Mouse (Mus musculus) midbrain, postnatal 0 days (tissue): ENCODE measurements around the gene Syt1. TPM values are rescaled to one million over a fixed set of nuclear protein-coding genes. Genes with fewer than 3 reads are reported as not detected.

Experiments used
- ATAC-seq: fragments of 200-750 bp; cut with Nextera tagmentation; 2 replicates; pipeline ENCODE4 v1.8.0; 2017; ENCODE audit warnings: moderate number of reproducible peaks, mild to moderate bottlenecking, moderate TSS enrichment, moderate library complexity; ENCODE audit not compliant: low FRiP score
- DNase-seq: peaks from one replicate; pipeline ENCODE4 v3.0.0-alpha.2; 2015; ENCODE audit warnings: low spot score
- H3K27ac ChIP-seq: fragments of 300-500 bp; sonication (generic); 2 replicates; pipeline ENCODE4 v1.5.1; 2014; ENCODE audit warnings: low read depth, mild to moderate bottlenecking, low read length, mixed read lengths
- H3K27me3 ChIP-seq: fragments of 300-500 bp; sonication (generic); 2 replicates; pipeline ENCODE4 v1.6.1; 2014; ENCODE audit warnings: low read length, control low read depth, mixed read lengths; ENCODE audit not compliant: insufficient read depth
- H3K36me3 ChIP-seq: fragments of 300-500 bp; sonication (generic); 2 replicates; pipeline ENCODE4 v1.6.1; 2014; ENCODE audit warnings: low read length, control low read depth, mixed read lengths; ENCODE audit not compliant: insufficient read depth
- H3K4me1 ChIP-seq: fragments of 300-500 bp; sonication (generic); 2 replicates; pipeline ENCODE4 v1.6.1; 2014; ENCODE audit warnings: mild to moderate bottlenecking, control low read depth, antibody characterized with exemption, low read length, mixed read lengths; ENCODE audit not compliant: insufficient read depth
- H3K4me2 ChIP-seq: fragments of 300-500 bp; sonication (generic); 2 replicates; pipeline ENCODE4 v1.6.1; 2014; ENCODE audit warnings: low read depth, mild to moderate bottlenecking, low read length, mixed read lengths; ENCODE audit not compliant: poor library complexity, severe bottlenecking
- H3K4me3 ChIP-seq: fragments of 300-500 bp; sonication (generic); 2 replicates; pipeline ENCODE4 v1.5.1; 2014; ENCODE audit warnings: low read depth, mild to moderate bottlenecking, low read length, moderate library complexity
- H3K9ac ChIP-seq: fragments of 300-500 bp; sonication (generic); replicated peaks from 2 replicates; pipeline ENCODE4 v1.6.1; 2014; ENCODE audit warnings: mild to moderate bottlenecking, low read length, moderate library complexity, mixed read lengths; ENCODE audit not compliant: poor library complexity, severe bottlenecking
- H3K9me3 ChIP-seq: fragments of 300-500 bp; sonication (generic); 2 replicates; pipeline ENCODE4 v1.6.1; 2016; ENCODE audit warnings: low read length, control low read depth
- CTCF ChIP-seq: IDR thresholded peaks from 2 replicates; pipeline ENCODE4 v1.5.1; 2016; ENCODE audit warnings: antibody characterized with exemption, mild to moderate bottlenecking
- WGBS: fragments of 180-500 bp; shearing (Covaris S2); extraction: QIAGEN DNeasy Blood & Tissue Kit; methylation state at CpG from one replicate; pipeline ENCODE4 v1.1.7; 2014; 5-methylcytosine and 5-hydroxymethylcytosine counted together
- polyA plus RNA-seq: library from polyadenylated mRNA; unstranded; fragments of >200 nt; fragmentation: Nextera tagmentation; extraction: Ambion mirVana; gene quantifications from 2 replicates; pipeline ENCODE4 v1.2.1, GENCODE M21; 2015
- total RNA-seq: library from RNA; depleted of rRNA; stranded (reverse); fragments of >200 nt; gene quantifications from 2 replicates; pipeline ENCODE4 v1.2.3, GENCODE M21; 2014

Syt1 gene
- total and polyA plus RNA-seq, 2 experiments from 2014 or later, result 111 to 141 TPM

DNA sequence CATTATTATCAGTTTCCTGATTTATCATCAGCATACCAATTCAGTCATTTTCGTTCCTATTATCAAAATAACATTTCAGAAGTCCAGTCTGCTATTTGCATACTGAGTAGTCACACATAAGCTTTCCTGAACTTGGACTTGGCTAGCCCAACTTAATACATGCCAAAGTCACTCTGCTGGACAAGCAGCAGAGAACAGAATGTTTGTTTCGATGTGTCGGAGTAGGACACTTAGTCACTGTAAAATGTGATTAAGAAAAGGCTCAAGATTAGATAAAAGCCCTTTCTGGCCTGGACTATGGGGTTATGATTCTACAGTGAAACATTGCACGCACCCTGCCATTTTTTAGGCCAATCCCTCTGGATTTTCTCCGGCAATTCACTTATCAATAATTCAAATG lies 114.3 kb downstream of the Syt1 start:
- Histone ChIP-seq H3K4me2 (no peak overlapping the region), H3K36me3 (no peaks in the 10 kb centered on the region; the same call in 1 of the 2 replicates), H3K27me3 (no peaks in the 10 kb centered on the region), H3K27ac (no peak overlapping the region), H3K9me3 (no peaks in the 10 kb centered on the region), H3K9ac (no peak overlapping the region), H3K4me3 (no peak overlapping the region), H3K4me1 (no peaks in the 10 kb centered on the region)
- no peak for DNase-seq
- TF ChIP-seq CTCF, result no peak
- ATAC-seq, result no peak
- 80% methylated on average over 5 of the region's 5 CpGs for WGBS

GRCm38 (mm10) chr10:108893288-108893687 lies 117.5 kb downstream of the Syt1 start:
- no peak for TF ChIP-seq CTCF
- Histone ChIP-seq H3K4me3 (no peak overlapping the region), H3K27me3 (no peaks in the 10 kb centered on the region), H3K36me3 (no peaks in the 10 kb centered on the region; the same call in 1 of the 2 replicates), H3K4me2 (no peak overlapping the region), H3K4me1 (no peaks in the 10 kb centered on the region), H3K9me3 (no peaks in the 10 kb centered on the region), H3K9ac (no peak overlapping the region), H3K27ac (no peak overlapping the region)
- 97% methylated on average over 6 of the region's 6 CpGs for WGBS
- DNase-seq, result no peak
- ATAC-seq, result no peak; the same call in 1 of the 2 replicates

DNA sequence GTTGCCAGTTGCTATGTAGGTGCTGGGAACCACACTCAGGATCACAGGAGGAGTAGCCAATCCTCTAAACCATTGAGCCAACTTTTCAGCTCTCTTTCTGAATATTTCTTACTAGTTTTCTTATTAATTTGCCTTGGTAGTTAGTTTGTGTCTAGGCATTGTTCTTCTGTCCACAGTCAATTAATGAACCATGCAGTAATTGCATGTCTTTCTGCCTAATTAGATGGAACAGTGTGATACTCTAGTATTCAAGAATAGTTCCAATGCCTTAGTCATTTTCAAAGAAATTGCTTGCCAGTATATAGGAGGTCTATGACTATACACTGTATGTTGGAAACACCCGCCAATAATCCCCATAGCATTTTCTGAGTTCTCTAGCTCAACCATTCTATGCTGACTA lies 118.3 kb downstream of the Syt1 start:
- no peak overlapping the region for H3K4me3 ChIP-seq
- H3K27ac ChIP-seq, result no peak overlapping the region
- H3K9me3 ChIP-seq, result no peaks in the 10 kb centered on the region
- H3K27me3 ChIP-seq, result no peaks in the 10 kb centered on the region
- TF ChIP-seq CTCF, result no peak
- 98% methylated on average over 1 of the region's 1 CpGs for WGBS
- no peak overlapping the region for H3K9ac ChIP-seq
- H3K36me3 ChIP-seq, result no peaks in the 10 kb centered on the region; the same call in 1 of the 2 replicates
- H3K4me1 ChIP-seq, result no peaks in the 10 kb centered on the region
- no peak for DNase-seq
- ATAC-seq, result no peak
- no peak overlapping the region for H3K4me2 ChIP-seq

DNA sequence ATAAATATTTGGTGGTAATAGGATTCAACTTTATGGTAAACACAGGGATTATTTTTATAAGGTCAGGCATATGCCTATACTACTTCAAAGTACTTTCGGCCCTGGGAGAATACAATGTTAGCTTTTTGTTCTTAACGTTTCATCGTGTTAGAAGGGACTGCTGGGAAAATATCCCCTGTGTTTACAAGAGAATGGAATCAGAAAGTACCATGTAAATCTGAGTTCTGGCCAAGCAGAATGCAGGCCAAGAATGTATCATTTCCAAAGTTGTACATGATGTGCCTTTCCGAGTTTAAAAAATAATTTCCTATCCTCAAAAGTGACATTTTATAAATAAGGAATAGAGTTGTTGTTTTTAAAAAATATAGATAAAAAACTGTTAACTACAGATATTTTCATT lies 121.7 kb downstream of the Syt1 start:
- ATAC-seq (no peak), DNase-seq (no peak)
- no peak for TF ChIP-seq CTCF
- H3K27ac ChIP-seq, result no peak overlapping the region
- H3K4me1 ChIP-seq, result no peaks in the 10 kb centered on the region
- H3K36me3 ChIP-seq, result no peaks in the 10 kb centered on the region
- WGBS, result 62% methylated on average over 4 of the region's 4 CpGs
- H3K4me3 ChIP-seq, result no peak overlapping the region
- H3K4me2 ChIP-seq, result no peak overlapping the region
- H3K9me3 ChIP-seq, result no peaks in the 10 kb centered on the region
- no peak overlapping the region for H3K9ac ChIP-seq
- H3K27me3 ChIP-seq, result no peaks in the 10 kb centered on the region

- DNase-seq, result no peak
- H3K9ac ChIP-seq, result no peak overlapping the region
Observed at GRCm38 (mm10) chr10:108886781-108887180, 124.0 kb downstream of the Syt1 start.

DNA sequence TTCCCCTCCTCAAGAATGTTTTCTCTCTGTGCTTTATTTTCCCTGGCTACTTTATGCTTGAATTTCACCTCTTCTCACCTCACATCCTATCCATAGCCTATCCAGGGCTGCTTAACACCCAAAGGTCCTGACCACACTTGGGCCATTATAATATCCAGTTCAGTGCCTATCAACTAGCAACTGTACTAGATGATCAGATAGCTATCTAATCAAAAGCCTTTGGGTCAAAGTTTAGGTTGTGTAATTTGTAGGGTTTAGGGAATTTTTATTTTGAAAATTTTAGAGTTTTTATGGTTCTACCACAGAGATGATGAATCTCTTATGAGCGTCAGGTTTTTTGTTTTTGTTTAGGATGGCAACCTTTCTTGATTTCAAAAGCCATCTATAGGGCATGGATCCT lies 125.0 kb downstream of the Syt1 start:
- H3K4me1 ChIP-seq, result no peaks in the 10 kb centered on the region
- ATAC-seq (no peak), DNase-seq (no peak)
- H3K4me2 ChIP-seq, result no peak overlapping the region
- H3K27ac ChIP-seq, result no peak overlapping the region
- no peak overlapping the region for H3K9ac ChIP-seq
- H3K9me3 ChIP-seq, result no peaks in the 10 kb centered on the region
- TF ChIP-seq CTCF, result no peak
- 95% methylated on average over 1 of the region's 1 CpGs for WGBS
- H3K27me3 ChIP-seq, result no peaks in the 10 kb centered on the region
- no peak overlapping the region for H3K4me3 ChIP-seq
- H3K36me3 ChIP-seq, result no peaks in the 10 kb centered on the region

More at GRCm38 (mm10) chr10:108886781-108887180, 124.0 kb downstream of the Syt1 start:
- no peaks in the 10 kb centered on the region for H3K36me3 ChIP-seq
- H3K27me3 ChIP-seq, result no peaks in the 10 kb centered on the region
- no peaks in the 10 kb centered on the region for H3K4me1 ChIP-seq
- TF ChIP-seq CTCF, result no peak
- ATAC-seq, result no peak
- no peak overlapping the region for H3K4me2 ChIP-seq
- no peak overlapping the region for H3K27ac ChIP-seq
- H3K9me3 ChIP-seq, result no peaks in the 10 kb centered on the region
- no peak overlapping the region for H3K4me3 ChIP-seq
